Mouse (Mus musculus) forebrain, embryonic 11.5 days (tissue): Measurements from ENCODE around the gene Golga7b. TPM values are rescaled to one million over a fixed set of nuclear protein-coding genes. Genes with fewer than 3 reads are reported as not detected.

Experiments
- ATAC-seq: fragments of 200-750 bp; cut with Nextera tagmentation; replicated peaks from 2 replicates; pipeline ENCODE4 v1.8.0; 2017; ENCODE audit warnings: moderate TSS enrichment; ENCODE audit not compliant: low FRiP score
- DNase-seq: peaks from one replicate; pipeline ENCODE4 v3.0.0-alpha.2; 2017; ENCODE audit warnings: low spot score
- H3K27ac ChIP-seq: fragments of 300-500 bp; sonication (generic); 2 replicates; pipeline ENCODE4 v1.5.1; 2014; ENCODE audit warnings: low read depth, low read length
- H3K27me3 ChIP-seq: fragments of 300-500 bp; sonication (generic); 2 replicates; pipeline ENCODE4 v1.6.1; 2014; ENCODE audit warnings: mild to moderate bottlenecking, low read length, mixed read lengths; ENCODE audit not compliant: control insufficient read depth, insufficient read depth
- H3K36me3 ChIP-seq: fragments of 300-500 bp; sonication (generic); 2 replicates; pipeline ENCODE4 v1.6.1; 2014; ENCODE audit warnings: mild to moderate bottlenecking, low read length, moderate library complexity, mixed read lengths; ENCODE audit not compliant: control insufficient read depth, insufficient read depth
- H3K4me1 ChIP-seq: fragments of 300-500 bp; sonication (generic); replicated peaks from 2 replicates; pipeline ENCODE4 v1.6.1; 2014; ENCODE audit warnings: low read length, mixed read lengths; ENCODE audit not compliant: control insufficient read depth, insufficient read depth
- H3K4me2 ChIP-seq: fragments of 300-500 bp; sonication (generic); 2 replicates; pipeline ENCODE4 v1.6.1; 2014; ENCODE audit warnings: low read depth, mild to moderate bottlenecking, low read length, moderate library complexity, mixed read lengths; ENCODE audit not compliant: severe bottlenecking
- H3K4me3 ChIP-seq: fragments of 300-500 bp; sonication (generic); 2 replicates; pipeline ENCODE4 v1.5.1; 2014; ENCODE audit warnings: low read depth, low read length
- H3K9ac ChIP-seq: fragments of 300-500 bp; sonication (generic); 2 replicates; pipeline ENCODE4 v1.6.1; 2014; ENCODE audit warnings: low read length
- H3K9me3 ChIP-seq: fragments of 300-500 bp; sonication (generic); 2 replicates; pipeline ENCODE4 v1.6.1; 2016; ENCODE audit warnings: low read length, mixed read lengths; ENCODE audit not compliant: control insufficient read depth
- WGBS: fragments of 180-500 bp; shearing (Covaris S2); extraction: QIAGEN DNeasy Blood & Tissue Kit; methylation state at CpG from one replicate; pipeline ENCODE4 v1.1.7; 2014; 5-methylcytosine and 5-hydroxymethylcytosine counted together
- polyA plus RNA-seq: library from polyadenylated mRNA; unstranded; fragments of >200 nt; fragmentation: Nextera tagmentation; extraction: Ambion mirVana; gene quantifications from 2 replicates; pipeline ENCODE4 v1.2.1, GENCODE M21; 2014

Golga7b gene
- polyA plus RNA-seq, 1 experiment from 2014 or later, result 2.4 TPM

DNA sequence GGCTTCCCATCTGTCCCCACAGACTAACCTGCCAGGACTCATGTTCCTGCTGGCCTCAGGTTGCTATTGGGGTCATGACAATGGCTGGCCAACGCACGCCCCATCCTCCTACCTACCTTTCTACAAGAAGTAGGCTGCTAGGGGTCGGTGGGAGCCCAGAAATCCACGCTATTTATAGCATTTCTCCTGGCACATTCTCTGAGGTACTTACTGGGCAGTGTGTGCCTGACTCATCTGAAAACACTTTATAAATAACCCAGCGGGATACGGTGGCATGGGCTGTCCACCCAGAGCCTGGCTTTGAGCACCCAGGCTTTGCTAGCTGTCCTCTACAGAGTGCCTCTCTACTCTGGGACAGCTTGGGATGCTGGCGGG lies 9.0 kb upstream of the Golga7b start:
- Histone ChIP-seq H3K9me3 (no peaks in the 10 kb centered on the region), H3K27ac (no peak overlapping the region), H3K9ac (no peak overlapping the region), H3K4me1 (no peaks in the 10 kb centered on the region), H3K4me3 (no peak overlapping the region), H3K4me2 (no peak overlapping the region), H3K36me3 (no peaks in the 10 kb centered on the region), H3K27me3 (no peaks in the 10 kb centered on the region)
- 74% methylated on average over 7 of the region's 7 CpGs for WGBS
- ATAC-seq, result no peak
- DNase-seq, result no peak

DNA sequence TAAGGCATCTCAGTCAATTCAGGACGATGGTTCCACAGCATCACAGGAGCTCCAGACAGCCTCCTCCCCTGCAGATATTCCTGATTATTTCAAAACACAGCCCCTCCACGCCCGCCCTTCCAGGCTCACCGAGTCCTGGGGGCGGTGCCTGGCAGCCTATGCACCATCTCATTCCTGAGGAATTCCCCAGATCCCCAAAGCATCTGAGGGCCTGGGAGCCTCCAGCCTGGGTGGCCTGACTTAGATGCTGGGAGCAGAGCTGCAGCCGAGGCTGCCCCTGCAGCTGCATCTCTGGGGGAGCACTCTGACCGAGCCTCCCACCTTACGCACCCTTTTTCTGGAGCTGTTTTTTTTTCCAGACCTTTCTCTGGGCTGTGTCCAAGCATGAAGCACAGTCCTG lies 6.5 kb upstream of the Golga7b start:
- Histone ChIP-seq H3K4me3 (no peak overlapping the region), H3K4me1 (no peaks in the 10 kb centered on the region), H3K9me3 (no peaks in the 10 kb centered on the region), H3K4me2 (no peak overlapping the region), H3K36me3 (no peaks in the 10 kb centered on the region), H3K27me3 (no peaks in the 10 kb centered on the region), H3K9ac (no peak overlapping the region), H3K27ac (no peak overlapping the region)
- no peak for ATAC-seq
- 57% methylated on average over 8 of the region's 8 CpGs for WGBS
- DNase-seq, result no peak

DNA sequence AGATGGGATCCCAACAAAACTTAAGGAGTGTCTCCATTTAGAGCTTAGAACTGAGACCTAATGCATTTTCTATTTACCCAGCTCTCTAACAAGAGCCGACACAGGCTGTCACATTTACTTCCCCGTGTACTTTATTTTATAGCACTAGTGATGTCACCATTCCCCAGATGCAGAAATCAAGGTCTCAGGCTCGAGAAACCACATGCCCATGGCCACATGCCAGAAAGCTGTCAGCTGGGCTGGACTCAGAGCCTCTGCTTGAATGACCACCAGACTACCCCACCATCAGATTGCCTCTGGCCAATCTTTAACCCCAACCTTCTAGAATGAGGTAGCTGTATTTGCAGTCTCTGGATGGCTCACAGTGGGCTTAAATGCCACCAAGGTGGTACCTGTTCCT lies 4.0 kb upstream of the Golga7b start:
- DNase-seq (no peak), ATAC-seq (no peak)
- Histone ChIP-seq H3K4me1 (no peaks in the 10 kb centered on the region), H3K9ac (no peak overlapping the region), H3K4me2 (no peak overlapping the region), H3K27ac (no peak overlapping the region), H3K27me3 (no peaks in the 10 kb centered on the region), H3K9me3 (no peaks in the 10 kb centered on the region), H3K4me3 (no peak overlapping the region), H3K36me3 (no peaks in the 10 kb centered on the region)
- WGBS, result 76% methylated on average over 3 of the region's 3 CpGs

DNA sequence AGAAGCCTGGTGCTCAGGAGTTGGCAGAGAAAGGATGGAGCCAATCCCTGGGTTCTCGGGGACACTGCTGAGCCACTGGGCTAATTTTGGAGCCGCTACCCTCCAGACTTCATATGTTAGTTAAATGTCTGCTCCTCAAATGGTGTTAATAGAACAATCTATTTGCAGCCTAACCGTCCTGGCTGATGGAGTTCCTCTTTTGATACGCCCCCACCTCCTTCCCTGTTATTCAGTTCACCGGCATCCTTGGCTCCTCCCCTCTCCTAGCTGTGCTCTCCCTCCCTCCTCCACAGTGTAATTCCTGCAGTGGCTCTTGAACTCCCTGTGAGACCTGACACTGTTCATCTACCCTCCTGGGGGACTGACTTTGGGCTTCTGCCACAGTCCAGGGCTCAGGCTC lies 748 bp upstream of the Golga7b start:
- Histone ChIP-seq H3K27ac (no peak overlapping the region), H3K9ac (no peak overlapping the region), H3K27me3 (no peaks in the 10 kb centered on the region), H3K4me3 (no peak overlapping the region), H3K4me2 (no peak overlapping the region), H3K4me1 (no peaks in the 10 kb centered on the region), H3K36me3 (no peaks in the 10 kb centered on the region), H3K9me3 (no peaks in the 10 kb centered on the region)
- 52% methylated on average over 5 of the region's 5 CpGs for WGBS
- ATAC-seq (no peak), DNase-seq (no peak)

DNA sequence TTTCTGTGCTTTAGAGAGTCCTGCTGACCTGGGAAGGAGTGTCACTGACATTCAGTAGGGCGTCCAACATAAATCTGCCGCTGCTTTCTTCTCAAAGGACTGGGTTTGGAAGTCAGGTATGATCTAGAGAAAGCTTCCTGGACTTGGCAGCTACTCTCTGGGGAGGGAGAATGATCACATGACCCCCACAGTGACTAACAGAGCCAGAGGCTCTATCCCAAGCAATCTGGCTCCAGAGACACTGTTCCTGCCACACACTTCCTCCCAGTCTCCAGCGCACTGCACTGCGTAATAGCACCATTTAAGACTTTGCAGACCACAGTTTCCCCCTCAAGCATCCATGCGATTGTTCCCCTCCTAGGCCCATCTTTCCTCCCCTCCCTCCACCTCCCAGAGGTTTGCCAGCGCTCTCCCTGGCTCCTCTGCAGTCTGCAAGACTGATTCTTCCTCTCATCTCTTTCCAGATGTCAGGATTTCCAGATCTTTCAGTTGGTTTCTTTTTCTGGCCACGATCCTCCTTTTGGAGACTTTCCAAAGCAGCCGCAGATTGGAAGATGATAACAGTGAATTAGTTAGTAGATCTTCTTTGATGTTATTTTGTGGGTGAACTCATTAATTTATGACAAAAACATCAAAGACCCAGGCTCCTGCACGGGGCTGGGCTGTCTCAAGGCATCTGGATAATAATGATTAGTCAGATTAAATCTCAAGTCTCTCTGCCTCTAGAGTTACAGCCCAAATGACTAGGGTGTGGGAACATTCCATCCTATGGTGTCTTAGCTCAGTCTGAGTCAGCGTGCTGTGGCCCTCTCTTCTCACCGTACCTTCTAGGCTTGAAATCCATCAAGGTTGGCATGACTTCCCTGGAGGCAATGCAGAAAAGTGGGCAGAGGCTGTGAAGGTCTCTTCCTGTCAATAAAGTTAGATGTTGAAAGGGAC lies 2.9 kb downstream of the Golga7b start:
- H3K9me3 ChIP-seq, result no peaks in the 10 kb centered on the region
- H3K27ac ChIP-seq, result no peak overlapping the region
- DNase-seq (no peak), ATAC-seq (no peak)
- no peak overlapping the region for H3K4me3 ChIP-seq
- H3K36me3 ChIP-seq, result no peaks in the 10 kb centered on the region
- H3K27me3 ChIP-seq, result 0 out of 2 replicates have a peak, but pooled peaks cover 6% of the 10 kb centered on the region
- no peaks in the 10 kb centered on the region; the same call in 1 of the 2 replicates for H3K4me1 ChIP-seq
- 73% methylated on average over 11 of the region's 11 CpGs for WGBS
- no peak overlapping the region for H3K9ac ChIP-seq
- no peak overlapping the region for H3K4me2 ChIP-seq

DNA sequence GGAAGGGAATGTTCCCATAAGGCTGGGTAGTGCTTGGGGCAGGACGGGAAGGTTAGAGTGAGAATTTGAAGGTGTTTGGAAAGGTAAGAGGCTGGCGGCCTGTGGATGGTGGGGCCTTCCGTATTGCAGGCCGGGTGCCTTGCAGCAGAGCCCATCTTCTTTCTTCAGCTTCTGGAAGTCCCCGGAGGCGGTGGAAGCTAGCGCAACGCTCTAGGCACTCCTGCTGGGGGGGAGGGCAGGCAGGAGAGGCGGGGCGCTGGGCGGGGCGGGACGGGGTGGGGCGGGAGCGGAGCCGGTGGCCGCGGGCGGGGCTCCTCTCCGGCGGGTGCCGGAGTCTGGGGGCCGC lies 8.0 kb downstream of the Golga7b start:
- ATAC-seq (peak; percentile 46; the same call in 1 of the 2 replicates), DNase-seq (no peak)
- peak overlapping the region; percentile 35; the same call in 1 of the 2 replicates for H3K9ac ChIP-seq
- no peak overlapping the region for H3K27ac ChIP-seq
- H3K4me3 ChIP-seq, result peak overlapping the region; percentile 38
- no peaks in the 10 kb centered on the region for H3K9me3 ChIP-seq
- peak overlapping the region; percentile 68 for H3K4me2 ChIP-seq
- peaks cover 2% of the 10 kb centered on the region; the same call in 1 of the 2 replicates for H3K4me1 ChIP-seq
- no peaks in the 10 kb centered on the region for H3K36me3 ChIP-seq
- 3% methylated on average over 21 of the region's 23 CpGs for WGBS
- H3K27me3 ChIP-seq, result 0 out of 2 replicates have a peak, but pooled peaks cover 6% of the 10 kb centered on the region

DNA sequence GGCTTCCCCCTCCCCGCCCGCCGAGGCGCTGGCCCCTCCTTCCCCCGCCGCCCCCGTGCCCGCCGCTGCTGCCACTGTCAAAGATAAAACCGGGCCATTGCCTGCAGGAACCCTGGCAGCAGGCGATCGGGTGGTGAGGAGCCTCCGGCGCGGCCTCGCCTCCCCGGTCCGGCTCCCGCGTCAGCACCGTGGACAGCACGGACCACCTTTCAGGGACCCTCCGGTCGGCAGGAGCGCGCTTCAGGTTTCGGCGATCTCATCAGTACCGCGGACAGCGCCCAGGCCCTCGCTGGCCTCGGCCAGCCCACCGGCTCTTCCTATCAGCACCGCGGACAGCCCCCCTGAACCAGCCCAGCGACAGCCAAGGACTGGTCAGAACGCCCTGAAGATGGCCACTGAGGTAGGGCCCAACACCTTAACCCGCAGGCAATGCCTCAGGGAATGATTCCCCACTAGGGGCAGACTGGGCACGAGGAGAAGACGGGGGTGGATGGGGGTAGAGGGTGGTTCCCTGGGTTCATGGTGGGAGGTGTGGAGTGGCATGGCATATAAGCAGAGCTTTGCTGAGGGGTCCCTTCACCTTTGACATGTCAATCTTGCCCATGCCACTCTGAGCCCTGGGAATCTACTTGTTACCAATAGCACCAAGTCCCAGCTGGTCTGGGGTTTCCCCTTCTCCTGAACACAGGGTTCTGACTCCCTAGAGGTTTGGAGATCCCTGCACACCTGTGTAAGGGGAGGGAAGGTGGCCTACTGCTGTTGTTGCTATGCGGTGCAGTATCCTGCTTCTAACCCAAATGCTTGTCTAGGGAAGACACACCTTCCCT lies 8.6 kb downstream of the Golga7b start:
- Histone ChIP-seq H3K4me1 (peaks cover 2% of the 10 kb centered on the region; the same call in 1 of the 2 replicates), H3K4me2 (peak overlapping the region; percentile 68), H3K4me3 (peak overlapping the region; percentile 38), H3K9ac (peak overlapping the region; percentile 35; the same call in 1 of the 2 replicates), H3K27ac (no peak overlapping the region), H3K27me3 (0 out of 2 replicates have a peak, but pooled peaks cover 6% of the 10 kb centered on the region), H3K36me3 (no peaks in the 10 kb centered on the region), H3K9me3 (no peaks in the 10 kb centered on the region)
- whole genome bisulfite sequencing, result 6% methylated on average over 27 of the region's 42 CpGs
- peak; percentile 96 for DNase-seq
- ATAC-seq, result peak; percentile 80

DNA sequence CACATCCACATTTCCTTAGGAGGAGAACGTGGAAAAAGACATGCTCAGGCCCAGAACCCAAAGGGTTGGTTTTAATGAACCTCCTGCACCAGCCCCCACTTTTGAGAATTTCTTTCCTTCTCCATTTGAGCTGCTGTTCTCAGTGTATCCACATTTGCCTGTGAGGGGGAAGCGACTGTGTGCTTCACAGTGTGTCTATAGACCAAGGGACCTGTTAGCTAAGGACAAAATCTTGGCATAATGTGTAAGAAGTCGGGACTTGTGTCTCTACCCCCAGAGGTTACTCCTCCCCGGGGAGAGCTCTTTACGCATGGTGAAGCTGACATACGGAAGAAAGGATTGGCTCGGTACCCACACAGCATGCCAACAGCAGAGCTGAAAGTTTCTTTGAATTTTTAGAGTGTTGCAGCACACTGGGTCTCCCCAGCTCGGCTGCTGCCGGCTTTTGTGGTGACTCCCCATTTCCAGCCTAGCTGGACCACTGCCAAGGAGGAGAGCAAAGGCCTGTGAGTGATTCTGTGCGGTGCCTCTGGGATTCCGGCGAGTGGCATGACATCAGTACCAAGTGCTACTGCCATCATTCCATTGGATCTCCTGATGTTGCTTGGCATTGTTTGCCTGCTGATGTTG lies 9.4 kb downstream of the Golga7b start:
- DNase-seq (no peak), ATAC-seq (no peak)
- H3K4me2 ChIP-seq, result no peak overlapping the region
- H3K9ac ChIP-seq, result no peak overlapping the region
- H3K4me1 ChIP-seq, result peaks cover 2% of the 10 kb centered on the region; the same call in 1 of the 2 replicates
- 78% methylated on average over 12 of the region's 12 CpGs for WGBS
- no peaks in the 10 kb centered on the region for H3K36me3 ChIP-seq
- no peak overlapping the region for H3K27ac ChIP-seq
- no peaks in the 10 kb centered on the region for H3K9me3 ChIP-seq
- 0 out of 2 replicates have a peak, but pooled peaks cover 6% of the 10 kb centered on the region for H3K27me3 ChIP-seq
- H3K4me3 ChIP-seq, result no peak overlapping the region
